Mouse (Mus musculus) stomach, embryonic 14.5 days (tissue): ENCODE measurements around the gene Itga4. TPM values are rescaled to one million over a fixed set of nuclear protein-coding genes. Genes with fewer than 3 reads are reported as not detected.
A peak's percentile ranks its signal among the peaks of the same experiment; 100 is the strongest.

ENCODE experiments used
- ATAC-seq: fragments of 200-750 bp; cut with Nextera tagmentation; 2 replicates; pipeline ENCODE4 v1.8.0; 2017; ENCODE audit warnings: low read depth, moderate TSS enrichment; ENCODE audit not compliant: insufficient number of reproducible peaks, insufficient read depth, low FRiP score
- H3K27ac ChIP-seq: fragments of 300-500 bp; sonication (generic); 2 replicates; pipeline ENCODE4 v1.5.1; 2014; ENCODE audit warnings: mild to moderate bottlenecking, low read length, moderate library complexity, mixed read lengths
- H3K27me3 ChIP-seq: fragments of 300-500 bp; sonication (generic); 2 replicates; pipeline ENCODE4 v1.6.1; 2014; ENCODE audit warnings: low read length, control low read depth, mixed read lengths; ENCODE audit not compliant: control insufficient read depth, insufficient read depth
- H3K36me3 ChIP-seq: fragments of 300-500 bp; sonication (generic); 2 replicates; pipeline ENCODE4 v1.6.1; 2014; ENCODE audit warnings: mild to moderate bottlenecking, control low read depth, low read length, moderate library complexity, mixed read lengths; ENCODE audit not compliant: control insufficient read depth, insufficient read depth
- H3K4me1 ChIP-seq: fragments of 300-500 bp; sonication (generic); 2 replicates; pipeline ENCODE4 v1.6.1; 2014; ENCODE audit warnings: low read length, control low read depth, mixed read lengths; ENCODE audit not compliant: control insufficient read depth, insufficient read depth
- H3K4me2 ChIP-seq: fragments of 300-500 bp; sonication (generic); replicated peaks from 2 replicates; pipeline ENCODE4 v1.6.1; 2014; ENCODE audit warnings: low read depth, low read length, control low read depth
- H3K4me3 ChIP-seq: fragments of 300-500 bp; sonication (generic); 2 replicates; pipeline ENCODE4 v1.5.1; 2014; ENCODE audit warnings: low read depth, low read length, control low read depth
- H3K9ac ChIP-seq: fragments of 300-500 bp; sonication (generic); replicated peaks from 2 replicates; pipeline ENCODE4 v1.6.1; 2014; ENCODE audit warnings: low read depth, mild to moderate bottlenecking, control low read depth, low read length, moderate library complexity, mixed read lengths
- H3K9me3 ChIP-seq: fragments of 300-500 bp; sonication (generic); 2 replicates; pipeline ENCODE4 v1.6.1; 2016; ENCODE audit warnings: low read depth, low read length, control low read depth; ENCODE audit not compliant: control insufficient read depth
- WGBS: fragments of 180-500 bp; shearing (Covaris S2); extraction: QIAGEN DNeasy Blood & Tissue Kit; methylation state at CpG from one replicate; pipeline ENCODE4 v1.1.7; 2014; 5-methylcytosine and 5-hydroxymethylcytosine counted together
- polyA plus RNA-seq: library from polyadenylated mRNA; unstranded; fragments of >200 nt; fragmentation: Nextera tagmentation; extraction: Ambion mirVana; gene quantifications from 2 replicates; pipeline ENCODE4 v1.2.1, GENCODE M21; 2014

Itga4 gene
- polyA plus RNA-seq, 1 experiment from 2014 or later: 5.8 TPM

- Histone ChIP-seq H3K9ac (no peak overlapping the region), H3K27me3 (no peaks in the 10 kb centered on the region), H3K4me2 (no peak overlapping the region), H3K27ac (no peak overlapping the region), H3K4me3 (no peak overlapping the region), H3K9me3 (no peaks in the 10 kb centered on the region), H3K36me3 (no peaks in the 10 kb centered on the region), H3K4me1 (no peaks in the 10 kb centered on the region)
- WGBS: 78% methylated on average over 7 of the region's 7 CpGs
- 0 out of 2 replicates have a peak, but pooled peaks have one; percentile 49 for ATAC-seq
Observed at GRCm38 (mm10) chr2:79369061-79369524, 113.9 kb downstream of the Itga4 start.

DNA sequence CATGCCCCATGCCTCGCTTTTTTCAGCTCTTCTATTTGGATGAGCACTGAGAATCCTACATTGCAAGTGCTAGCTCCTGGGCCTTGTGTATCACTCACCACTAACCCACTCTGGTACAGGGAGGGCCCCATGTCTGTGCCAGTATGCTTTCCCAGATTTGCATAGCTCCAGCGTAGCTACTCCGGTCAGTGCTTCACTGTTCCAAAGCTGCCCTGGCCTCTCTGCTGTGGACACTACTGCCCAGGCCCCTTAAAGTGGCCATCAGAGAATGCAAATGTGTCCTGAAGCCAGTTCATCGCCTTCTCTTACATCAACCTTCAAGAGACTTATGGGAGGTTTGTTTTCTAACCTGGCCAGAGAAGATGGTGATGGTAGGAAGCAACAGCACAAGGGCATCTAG is 114.7 kb downstream of the Itga4 start:
- no peaks in the 10 kb centered on the region for H3K4me1 ChIP-seq
- no peak overlapping the region for H3K4me2 ChIP-seq
- no peaks in the 10 kb centered on the region for H3K27me3 ChIP-seq
- no peaks in the 10 kb centered on the region for H3K9me3 ChIP-seq
- no peak overlapping the region for H3K27ac ChIP-seq
- no peaks in the 10 kb centered on the region for H3K36me3 ChIP-seq
- no peak overlapping the region for H3K9ac ChIP-seq
- no peak for ATAC-seq
- H3K4me3 ChIP-seq: no peak overlapping the region
- whole genome bisulfite sequencing: 84% methylated on average over 4 of the region's 4 CpGs

DNA sequence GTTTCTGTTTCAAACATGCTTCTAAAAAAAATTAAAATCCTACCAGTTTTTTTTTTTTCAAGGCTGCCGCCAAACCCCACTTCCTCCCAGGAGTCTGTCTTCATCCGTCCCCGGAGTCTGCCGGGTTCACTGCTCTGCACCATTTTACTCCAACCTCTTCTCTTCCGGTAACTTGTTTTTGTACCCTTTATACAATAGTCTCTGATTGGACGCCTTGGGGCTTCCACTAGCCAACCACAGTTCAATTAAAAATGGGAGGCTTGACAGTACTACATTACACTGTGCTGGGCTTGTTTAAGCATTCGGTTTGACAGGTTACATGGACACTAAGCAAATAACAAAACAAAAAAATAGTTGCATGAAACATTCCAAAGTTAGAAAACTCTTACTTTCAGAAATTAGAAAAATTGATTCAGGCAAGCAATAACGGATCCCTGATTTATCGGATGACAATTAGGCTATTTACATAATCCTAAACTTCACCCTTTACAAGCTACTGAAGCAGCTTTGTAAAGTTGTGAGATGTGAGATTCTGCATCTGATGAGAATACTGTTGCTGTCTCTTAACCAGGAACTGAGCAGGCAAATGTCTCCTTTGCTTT is 115.6 kb downstream of the Itga4 start:
- 76% methylated on average over 9 of the region's 9 CpGs for WGBS
- ATAC-seq: no peak

DNA sequence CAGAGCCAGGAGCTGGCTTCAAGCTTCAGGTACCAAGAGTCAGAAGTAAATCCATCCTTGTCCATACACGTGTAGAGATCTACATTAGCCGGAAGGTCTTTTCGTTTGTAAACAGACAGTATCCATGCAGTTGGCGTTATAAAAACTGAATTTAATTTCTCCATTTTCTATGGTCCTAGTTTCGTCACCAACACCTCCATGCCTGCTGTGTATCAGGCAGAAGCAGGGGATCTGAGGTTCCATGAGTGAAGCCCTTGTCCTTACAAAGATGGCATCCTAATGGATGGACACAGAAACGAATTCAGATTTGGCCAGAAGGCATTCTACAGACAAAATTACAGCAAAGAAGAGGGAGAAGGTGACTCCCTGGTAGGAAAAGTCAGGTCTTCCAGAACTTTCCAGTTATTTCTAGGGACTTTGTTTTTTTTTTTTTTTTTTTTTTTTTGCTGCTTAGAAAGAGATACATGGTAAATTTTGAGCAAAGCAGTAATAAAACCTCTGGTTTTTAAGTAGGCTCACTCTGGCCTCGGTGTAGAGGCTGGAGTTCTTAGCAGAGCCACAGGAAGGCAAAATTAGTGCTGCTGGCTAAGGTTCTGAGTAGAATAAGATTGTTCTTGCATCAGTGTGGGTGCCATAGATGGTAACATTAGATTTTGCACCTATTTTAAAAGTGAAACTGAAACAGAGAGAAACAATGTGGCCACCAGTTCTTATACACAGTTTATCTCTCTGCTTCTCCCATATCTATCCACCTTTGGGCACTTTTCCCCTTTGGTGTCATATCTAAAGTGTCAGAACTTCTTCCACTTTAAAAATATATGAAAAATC is 116.3 kb downstream of the Itga4 start:
- WGBS: 86% methylated on average over 7 of the region's 7 CpGs
- ATAC-seq: no peak
- H3K27ac ChIP-seq: no peak overlapping the region
- H3K4me3 ChIP-seq: no peak overlapping the region
- H3K4me2 ChIP-seq: no peak overlapping the region
- H3K9me3 ChIP-seq: no peaks in the 10 kb centered on the region
- H3K36me3 ChIP-seq: no peaks in the 10 kb centered on the region
- H3K27me3 ChIP-seq: no peaks in the 10 kb centered on the region
- no peak overlapping the region for H3K9ac ChIP-seq
- no peaks in the 10 kb centered on the region for H3K4me1 ChIP-seq

More for the DNA sequence above, 115.6 kb downstream of the Itga4 start:
- Histone ChIP-seq H3K27me3 (no peaks in the 10 kb centered on the region), H3K36me3 (no peaks in the 10 kb centered on the region), H3K27ac (no peak overlapping the region), H3K4me1 (no peaks in the 10 kb centered on the region), H3K4me3 (no peak overlapping the region), H3K9ac (no peak overlapping the region), H3K4me2 (no peak overlapping the region), H3K9me3 (no peaks in the 10 kb centered on the region)

GRCm38 (mm10) chr2:79372154-79372467 is 116.9 kb downstream of the Itga4 start:
- Histone ChIP-seq H3K4me3 (no peak overlapping the region), H3K9me3 (no peaks in the 10 kb centered on the region), H3K4me2 (no peak overlapping the region), H3K27me3 (no peaks in the 10 kb centered on the region), H3K27ac (no peak overlapping the region), H3K36me3 (no peaks in the 10 kb centered on the region), H3K9ac (no peak overlapping the region), H3K4me1 (no peaks in the 10 kb centered on the region)
- no peak for ATAC-seq
- WGBS: 66% methylated on average over 2 of the region's 2 CpGs

DNA sequence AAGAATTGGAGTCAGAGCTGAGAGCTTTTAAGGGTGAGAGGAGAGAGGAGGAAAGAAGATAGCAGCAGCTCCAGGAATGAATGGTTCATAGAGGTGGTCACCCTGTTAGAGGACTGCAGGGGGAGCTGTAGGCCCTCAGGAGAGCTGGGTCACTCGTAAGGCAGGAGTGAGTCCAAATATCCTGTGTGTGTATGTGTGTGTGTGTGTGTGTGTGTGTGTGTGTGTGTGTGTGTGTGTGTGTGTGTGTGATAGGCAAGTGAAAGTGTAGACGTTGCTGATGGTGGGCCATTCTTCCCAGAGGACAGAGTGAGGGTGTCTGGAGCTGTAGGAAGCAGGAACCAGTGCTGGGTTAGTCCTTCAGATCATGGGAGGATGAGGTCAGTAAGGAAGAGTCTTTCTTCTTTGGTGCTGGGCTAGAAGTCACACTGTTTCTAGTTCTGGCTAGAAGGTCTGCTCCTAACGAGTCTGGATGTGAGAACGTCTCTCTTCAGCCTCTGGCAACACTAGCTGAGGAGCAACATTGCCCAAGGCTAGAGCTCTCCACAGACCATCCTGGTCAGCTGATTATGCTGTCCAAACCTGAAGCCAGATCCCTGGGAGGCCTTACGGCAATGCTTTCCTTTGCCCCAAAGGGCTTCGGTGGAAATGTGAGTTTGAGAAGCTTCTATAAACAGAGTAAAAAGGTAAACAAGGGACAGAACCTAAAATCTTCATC is 117.4 kb downstream of the Itga4 start:
- H3K36me3 ChIP-seq: no peaks in the 10 kb centered on the region
- H3K27me3 ChIP-seq: no peaks in the 10 kb centered on the region
- no peak for ATAC-seq
- WGBS: 54% methylated on average over 6 of the region's 6 CpGs
- no peak overlapping the region for H3K4me2 ChIP-seq
- no peak overlapping the region for H3K9ac ChIP-seq
- no peak overlapping the region for H3K27ac ChIP-seq
- no peaks in the 10 kb centered on the region for H3K9me3 ChIP-seq
- no peaks in the 10 kb centered on the region for H3K4me1 ChIP-seq
- H3K4me3 ChIP-seq: no peak overlapping the region

GRCm38 (mm10) chr2:79378346-79379086 is 123.3 kb downstream of the Itga4 start:
- no peak overlapping the region for H3K4me3 ChIP-seq
- H3K4me2 ChIP-seq: 0 out of 2 replicates have a peak overlapping the region, but pooled peaks have one; percentile 1
- H3K36me3 ChIP-seq: no peaks in the 10 kb centered on the region
- H3K27me3 ChIP-seq: no peaks in the 10 kb centered on the region
- no peak for ATAC-seq
- H3K4me1 ChIP-seq: no peaks in the 10 kb centered on the region
- H3K27ac ChIP-seq: peak overlapping the region; percentile 48; the same call in 1 of the 2 replicates
- WGBS: 60% methylated on average over 8 of the region's 8 CpGs
- no peaks in the 10 kb centered on the region for H3K9me3 ChIP-seq
- no peak overlapping the region for H3K9ac ChIP-seq
